ENCODE assay signal across 15 mouse cellular contexts in genomic region chr2:92025966-92026365, GRCm38 (mm10). TPM values are rescaled to one million over a fixed set of nuclear protein-coding genes. Genes with fewer than 3 reads are reported as not detected.
"Had no signal": no experiment of that assay in that cellular context is flagged by ENCODE, and none has a peak within 500 bp of the region (broad histone marks: within the 10 kb centered on the region; RNA-seq: fewer than 3 reads in every experiment).

No protein-coding gene starts in this region.

- H3K4me3 ChIP-seq: midbrain, embryonic 10.5 days; midbrain, embryonic 12.5 days; neural tube, embryonic 12.5 days; stomach, embryonic 15.5 days had no signal

- DNase-seq: lung, adult 18-20 months; lung, embryonic 14.5 days; lung, postnatal 10 days; lung, postnatal 4 days; midbrain, embryonic 14.5 days; right cerebral cortex, postnatal 14 days; thymus, adult 2 months; thymus, postnatal 25 days; thymus, postnatal 4 days had no signal

- H3K9me3 ChIP-seq: midbrain, embryonic 10.5 days; midbrain, embryonic 12.5 days; neural tube, embryonic 12.5 days; stomach, embryonic 15.5 days had no signal

- H3K9ac ChIP-seq: liver, embryonic 14.5 days; lung, embryonic 14.5 days; midbrain, embryonic 12.5 days; neural tube, embryonic 12.5 days; stomach, embryonic 15.5 days had no signal

- H3K36me3 ChIP-seq: midbrain, embryonic 10.5 days; midbrain, embryonic 12.5 days; neural tube, embryonic 12.5 days; stomach, embryonic 15.5 days had no signal

- H3K27me3 ChIP-seq: stomach, embryonic 15.5 days had no signal

- H3K27ac ChIP-seq: liver, embryonic 14.5 days; midbrain, embryonic 10.5 days; midbrain, embryonic 12.5 days; neural tube, embryonic 12.5 days; stomach, embryonic 15.5 days had no signal

RNA-seq across cellular contexts. Expression of gene Creb3l1, which starts 1.7 kb away (rescaled TPM):
- total RNA-seq: monocyte, adult 5-6 weeks had no signal
